Mouse (Mus musculus) myocyte (in vitro differentiated cells): Measurements from ENCODE around the gene Tmem259.

Experiments used
- E2F4 ChIP-seq: IDR thresholded peaks from one replicate; pipeline ENCODE4 v1.6.1; 2011; ENCODE audit warnings: mild to moderate bottlenecking, control low read depth, moderate library complexity; ENCODE audit not compliant: insufficient read depth
- POLR2A ChIP-seq: IDR thresholded peaks from one replicate; pipeline ENCODE4 v1.6.1; 2011; ENCODE audit warnings: low read depth, mild to moderate bottlenecking, control low read depth, moderate library complexity; ENCODE audit not compliant: insufficient read length
- POLR2AphosphoS2 ChIP-seq: IDR thresholded peaks from one replicate; pipeline ENCODE4 v1.6.1; 2011; ENCODE audit warnings: low read depth, control low read depth; ENCODE audit not compliant: insufficient read length
- REST ChIP-seq: IDR thresholded peaks from one replicate; pipeline ENCODE4 v1.6.1; 2011; ENCODE audit warnings: mild to moderate bottlenecking, control low read depth, moderate library complexity; ENCODE audit not compliant: insufficient read depth, insufficient read length
- USF1 ChIP-seq: IDR thresholded peaks from one replicate; pipeline ENCODE4 v1.6.1; 2011; ENCODE audit warnings: low read depth, mild to moderate bottlenecking, control low read depth, moderate library complexity

GRCm38 (mm10) chr10:79979401-79980155 lies 4.6 kb downstream of the Tmem259 start:
- TF ChIP-seq POLR2AphosphoS2: no peak
- no peak for TF ChIP-seq USF1
- TF ChIP-seq POLR2A: no peak
- TF ChIP-seq E2F4: no peak
- no peak for TF ChIP-seq REST
